Mouse (Mus musculus): ENCODE measurements around the gene AC124502.3.
A peak's percentile ranks its signal among the peaks of the same experiment; 100 is the strongest.

Gene AC124502.3

DNA sequence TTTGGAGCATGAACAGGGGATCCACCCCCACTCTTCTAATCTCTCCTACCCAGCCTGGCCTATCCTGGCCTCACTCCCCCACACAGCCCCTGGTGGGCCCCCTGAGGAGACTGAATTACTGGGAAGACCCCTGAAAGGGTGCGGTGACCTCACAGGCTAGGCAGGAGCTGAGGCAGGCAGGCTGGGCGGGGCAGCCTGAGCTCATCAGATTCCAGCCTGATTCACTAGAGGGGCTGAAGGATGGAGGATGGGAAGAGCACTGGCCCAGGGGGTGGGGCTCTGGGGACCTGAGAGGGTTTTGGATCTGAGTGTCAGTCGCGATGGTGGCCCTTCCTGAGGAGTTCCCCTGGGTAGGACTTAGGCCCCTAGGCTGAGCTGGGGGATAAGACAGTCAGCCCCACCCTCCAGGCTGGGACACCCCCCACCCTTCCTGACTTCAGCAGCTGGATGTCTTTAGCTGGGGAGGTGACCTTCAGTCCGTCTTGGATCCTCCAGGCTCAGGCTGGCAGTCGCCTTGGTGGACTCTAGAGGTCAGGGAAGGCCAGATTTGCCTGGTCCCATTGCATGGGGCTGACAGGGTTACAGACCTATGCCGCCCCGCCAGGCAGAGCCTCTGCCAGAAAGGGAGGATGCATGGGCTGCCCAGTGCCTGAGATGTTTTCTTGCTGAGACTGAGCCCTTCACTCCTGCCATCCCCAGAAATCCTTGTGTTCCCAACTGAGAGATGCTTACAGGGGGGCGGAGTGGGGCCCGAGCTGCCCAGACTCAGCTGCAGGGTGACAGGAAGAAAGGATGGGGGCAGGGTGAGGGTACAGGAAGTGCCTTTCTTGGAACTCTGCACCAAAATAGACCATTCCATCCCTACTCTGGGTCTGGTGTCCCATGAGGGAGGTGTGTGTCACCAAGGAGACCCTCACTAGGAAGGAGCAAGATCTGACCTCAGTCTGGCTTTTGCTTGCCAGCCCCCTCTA, 20.4 kb downstream of the AC124502.3 start:
- DNase-seq (ENCODE audit: extremely low read depth, low read depth, low spot score) = no peak

DNA sequence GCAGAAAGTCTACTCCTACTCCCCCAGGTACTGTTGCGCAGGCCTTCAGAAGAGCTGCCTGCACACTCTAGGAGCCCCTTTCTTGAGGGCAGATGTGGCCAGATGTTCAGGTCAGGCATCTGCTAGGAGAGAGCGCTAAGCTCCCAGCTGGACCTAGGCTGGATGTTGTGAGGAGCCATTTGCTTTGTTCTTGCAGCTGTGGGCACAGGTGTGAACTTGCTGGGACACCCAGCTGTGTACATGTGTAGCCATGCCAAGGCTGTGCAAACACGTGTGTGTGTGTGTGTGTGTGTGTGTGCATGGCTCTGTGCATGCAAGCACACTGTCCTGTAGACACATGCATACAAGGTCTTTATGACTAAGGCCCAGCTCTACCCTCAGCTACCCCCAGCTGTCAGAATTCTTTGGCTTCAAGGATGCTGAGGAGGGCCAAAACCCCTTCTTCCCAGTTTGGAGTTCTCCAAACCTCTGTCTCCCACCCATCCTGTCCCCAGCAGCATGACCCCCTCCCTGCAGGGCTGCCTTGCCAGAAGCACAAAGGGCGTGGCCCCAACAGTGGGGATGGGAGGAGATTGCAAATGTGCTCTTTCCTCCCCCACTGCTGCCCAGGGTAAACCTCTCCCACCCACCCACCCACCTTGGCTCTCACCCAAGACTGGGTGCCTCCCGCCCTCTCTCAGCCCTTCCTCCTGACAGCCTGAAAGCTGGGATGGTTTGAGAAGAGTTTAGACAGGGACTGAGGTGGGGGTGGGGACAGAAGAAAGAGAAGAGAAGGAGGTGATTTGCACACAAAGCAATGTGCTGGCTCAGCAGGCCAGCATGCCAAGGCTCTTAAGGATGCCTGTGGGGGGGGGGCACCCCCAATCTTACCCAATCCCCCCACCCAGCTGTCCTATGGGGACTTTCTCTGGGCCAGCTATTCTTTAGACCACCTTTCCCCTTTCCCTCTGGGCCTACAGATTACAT, 22.0 kb downstream of the AC124502.3 start:
- no peak for DNase-seq (ENCODE audit: extremely low read depth, low read depth, low spot score)

DNA sequence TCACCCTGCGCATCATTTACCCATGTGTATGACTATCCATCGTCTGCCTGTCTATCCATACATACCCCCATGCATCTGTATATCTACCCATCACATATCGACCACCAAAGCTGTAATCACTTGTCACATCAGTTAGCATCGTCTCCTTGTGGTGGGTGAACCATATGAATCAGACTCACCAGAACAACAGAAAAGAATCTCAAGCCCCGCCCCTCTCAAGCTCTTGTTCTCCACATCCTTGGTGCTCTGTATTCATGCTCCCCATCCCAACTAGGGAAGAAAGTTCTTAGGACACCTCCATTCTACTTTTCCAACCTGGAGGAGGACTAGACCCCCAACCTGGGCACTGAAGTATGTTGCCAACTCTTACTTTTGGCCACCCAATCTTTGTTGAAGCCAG, 23.4 kb downstream of the AC124502.3 start:
- DNase-seq (ENCODE audit: extremely low read depth, low read depth, low spot score) = no peak

DNA sequence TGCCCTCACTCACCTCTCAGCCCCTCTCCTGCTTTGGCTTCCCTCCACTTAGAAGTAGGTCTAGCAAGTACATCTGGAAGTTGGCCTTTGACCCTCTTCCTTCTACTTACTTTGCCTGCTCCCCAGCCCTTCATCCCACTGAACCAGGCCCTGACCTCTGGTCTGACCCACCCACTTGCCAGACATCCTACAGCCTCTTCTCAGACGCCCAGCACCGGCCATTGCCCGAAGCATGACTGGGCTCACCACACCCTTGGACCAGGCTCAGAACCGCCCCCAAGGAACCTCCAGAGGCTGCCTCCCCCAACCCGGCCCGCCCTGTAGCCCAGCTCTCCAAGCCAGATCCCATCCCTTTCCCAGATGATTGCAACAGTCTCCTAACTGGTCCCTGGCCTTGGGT, 23.8 kb downstream of the AC124502.3 start:
- DNase-seq (ENCODE audit: extremely low read depth, low read depth, low spot score) = no peak

DNA sequence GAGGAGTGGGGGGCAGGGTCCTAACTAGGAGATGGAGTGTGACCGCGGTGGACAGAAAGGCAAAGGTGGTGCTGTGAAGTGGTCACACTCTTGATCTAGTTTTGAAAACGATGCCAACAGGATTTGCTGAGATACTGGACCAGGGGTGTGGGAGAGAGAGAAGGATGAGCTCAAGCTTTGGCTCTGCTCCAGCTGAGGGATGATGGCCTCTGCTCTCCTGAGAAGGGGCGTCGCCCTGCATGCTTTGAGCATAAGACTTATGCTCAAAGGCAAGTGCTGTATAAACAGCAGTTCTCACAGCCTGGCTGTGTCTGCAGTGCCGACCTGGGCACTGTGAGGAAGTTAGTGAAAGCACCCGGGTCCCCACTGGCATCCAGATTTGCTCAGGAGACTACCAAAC, 26.4 kb downstream of the AC124502.3 start:
- DNase-seq (ENCODE audit: extremely low read depth, low read depth, low spot score) = no peak

DNA sequence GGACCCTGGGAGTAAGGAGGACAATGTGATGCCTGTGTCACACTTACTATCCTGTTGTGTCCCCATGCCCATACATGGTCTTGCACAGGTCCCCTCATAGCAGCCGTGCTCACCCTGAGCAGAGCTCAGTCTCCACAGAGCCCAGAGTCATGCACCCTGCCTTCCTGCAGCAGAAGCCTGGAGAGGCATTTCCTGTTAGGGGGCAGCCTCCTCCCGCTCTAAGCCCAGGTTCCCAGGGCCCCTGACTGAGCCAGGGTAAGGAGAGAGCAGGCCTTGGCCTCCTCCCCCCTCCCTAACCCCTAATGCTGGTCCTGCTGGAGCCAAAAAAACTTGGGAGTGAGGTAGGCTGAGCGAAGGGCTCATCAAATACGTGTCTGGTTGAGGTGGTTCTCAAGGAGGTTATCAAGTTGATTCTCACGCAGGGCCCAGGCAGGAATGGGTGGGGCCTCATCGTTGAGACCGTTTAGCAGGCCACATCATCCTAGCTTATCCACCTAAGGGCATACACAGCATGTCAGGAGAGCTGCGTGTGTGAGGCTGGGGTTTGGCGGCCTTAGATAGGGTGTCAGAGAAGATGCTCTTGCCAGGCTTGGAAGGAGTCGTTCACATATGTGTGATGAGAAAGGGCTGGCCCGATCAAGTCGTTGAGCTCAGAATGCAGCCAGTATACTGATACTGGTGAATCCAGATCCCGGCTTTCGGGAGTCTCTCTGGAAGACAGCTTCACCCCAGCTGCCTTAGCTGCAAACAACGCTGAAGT, 28.5 kb downstream of the AC124502.3 start:
- DNase-seq (ENCODE audit: extremely low read depth, low read depth, low spot score) = no peak

DNA sequence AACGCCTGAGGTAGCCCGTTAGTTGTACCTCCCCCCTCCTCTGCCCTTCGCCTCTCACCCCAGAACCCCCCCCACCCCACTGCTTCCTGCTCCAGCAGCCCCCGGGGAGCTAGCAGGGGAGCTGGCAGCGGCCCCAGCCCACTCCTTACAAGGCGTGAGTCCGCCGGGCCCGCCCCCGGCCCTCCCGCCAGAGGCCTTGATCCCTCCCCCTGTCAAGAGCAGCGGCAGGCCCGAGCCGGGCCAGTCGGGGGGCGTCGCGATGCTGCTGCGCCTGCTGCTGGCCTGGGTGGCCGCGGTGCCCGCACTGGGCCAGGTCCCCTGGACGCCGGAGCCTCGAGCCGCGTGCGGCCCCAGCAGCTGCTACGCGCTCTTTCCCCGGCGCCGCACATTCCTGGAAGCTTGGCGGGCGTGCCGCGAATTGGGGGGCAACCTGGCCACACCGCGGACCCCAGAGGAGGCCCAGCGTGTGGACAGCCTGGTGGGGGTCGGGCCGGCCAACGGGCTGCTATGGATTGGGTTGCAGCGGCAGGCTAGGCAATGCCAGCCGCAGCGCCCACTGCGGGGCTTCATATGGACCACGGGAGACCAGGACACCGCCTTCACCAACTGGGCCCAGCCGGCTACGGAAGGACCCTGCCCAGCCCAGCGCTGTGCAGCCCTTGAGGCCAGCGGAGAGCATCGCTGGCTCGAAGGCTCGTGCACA, 29.3 kb downstream of the AC124502.3 start, which contains the start of gene Cd248:
Gene Cd248, plus strand, starts transcription at position 212 of the 703 bp plus-strand sequence.
- no peak for DNase-seq (ENCODE audit: extremely low read depth, low read depth, low spot score)

DNA sequence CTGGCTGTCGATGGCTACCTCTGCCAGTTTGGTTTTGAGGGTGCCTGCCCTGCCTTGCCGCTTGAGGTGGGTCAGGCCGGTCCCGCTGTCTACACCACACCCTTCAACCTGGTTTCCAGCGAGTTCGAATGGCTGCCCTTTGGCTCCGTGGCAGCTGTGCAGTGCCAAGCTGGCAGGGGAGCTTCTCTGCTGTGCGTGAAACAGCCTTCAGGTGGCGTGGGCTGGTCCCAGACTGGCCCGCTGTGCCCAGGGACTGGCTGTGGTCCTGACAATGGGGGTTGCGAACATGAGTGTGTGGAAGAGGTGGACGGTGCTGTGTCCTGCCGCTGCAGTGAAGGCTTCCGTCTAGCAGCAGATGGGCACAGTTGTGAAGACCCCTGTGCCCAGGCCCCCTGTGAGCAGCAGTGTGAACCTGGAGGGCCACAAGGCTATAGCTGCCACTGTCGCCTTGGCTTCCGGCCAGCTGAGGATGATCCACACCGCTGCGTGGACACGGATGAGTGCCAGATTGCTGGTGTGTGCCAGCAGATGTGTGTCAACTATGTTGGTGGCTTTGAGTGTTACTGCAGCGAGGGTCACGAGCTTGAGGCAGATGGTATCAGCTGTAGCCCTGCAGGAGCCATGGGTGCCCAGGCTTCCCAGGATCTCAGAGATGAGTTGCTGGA, 30.0 kb downstream of the AC124502.3 start:
- DNase-seq (ENCODE audit: extremely low read depth, low read depth, low spot score) = no peak

DNA sequence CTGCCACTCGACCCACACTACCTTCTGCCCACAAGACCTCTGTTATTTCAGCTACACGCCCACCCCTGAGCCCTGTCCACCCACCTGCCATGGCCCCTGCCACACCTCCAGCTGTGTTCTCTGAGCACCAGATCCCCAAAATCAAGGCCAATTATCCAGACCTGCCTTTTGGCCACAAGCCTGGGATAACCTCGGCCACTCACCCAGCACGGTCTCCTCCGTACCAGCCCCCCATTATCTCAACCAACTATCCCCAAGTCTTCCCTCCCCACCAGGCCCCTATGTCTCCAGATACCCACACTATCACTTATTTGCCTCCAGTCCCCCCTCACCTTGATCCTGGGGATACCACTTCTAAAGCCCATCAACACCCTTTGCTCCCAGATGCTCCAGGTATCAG, 30.8 kb downstream of the AC124502.3 start:
- DNase-seq (ENCODE audit: extremely low read depth, low read depth, low spot score) = no peak

DNA sequence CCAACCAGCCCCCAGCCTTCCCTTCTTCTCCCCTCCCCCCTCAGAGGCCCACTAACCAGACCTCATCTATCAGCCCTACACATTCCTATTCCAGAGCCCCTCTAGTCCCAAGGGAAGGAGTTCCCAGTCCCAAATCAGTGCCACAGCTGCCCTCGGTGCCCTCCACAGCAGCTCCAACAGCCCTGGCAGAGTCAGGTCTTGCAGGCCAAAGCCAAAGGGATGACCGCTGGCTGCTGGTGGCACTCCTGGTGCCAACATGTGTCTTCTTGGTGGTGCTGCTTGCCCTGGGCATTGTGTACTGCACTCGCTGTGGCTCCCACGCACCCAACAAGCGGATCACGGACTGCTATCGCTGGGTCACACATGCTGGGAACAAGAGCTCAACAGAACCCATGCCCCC, 31.3 kb downstream of the AC124502.3 start:
- DNase-seq (ENCODE audit: extremely low read depth, low read depth, low spot score) = no peak

DNA sequence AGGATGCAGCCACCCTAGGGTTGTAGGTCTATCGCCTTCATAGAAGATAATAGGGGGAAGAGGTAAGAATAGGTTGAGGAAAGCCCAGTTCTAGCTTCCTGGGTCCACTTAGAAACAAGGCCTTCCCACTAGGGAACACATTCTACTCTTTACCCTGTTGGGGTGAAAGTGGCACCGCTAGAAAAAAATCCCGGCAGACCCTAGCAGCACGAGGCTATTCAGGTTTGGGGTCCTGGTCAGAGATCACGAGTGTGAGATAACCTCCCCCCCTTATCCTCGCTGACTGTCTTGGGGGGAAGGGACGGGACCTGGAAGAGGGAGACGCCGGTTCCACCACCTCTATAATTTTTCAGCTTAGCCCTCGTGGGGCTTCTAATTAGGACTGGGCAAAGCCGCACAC, 32.4 kb downstream of the AC124502.3 start:
- DNase-seq (ENCODE audit: extremely low read depth, low read depth, low spot score) = no peak

DNA sequence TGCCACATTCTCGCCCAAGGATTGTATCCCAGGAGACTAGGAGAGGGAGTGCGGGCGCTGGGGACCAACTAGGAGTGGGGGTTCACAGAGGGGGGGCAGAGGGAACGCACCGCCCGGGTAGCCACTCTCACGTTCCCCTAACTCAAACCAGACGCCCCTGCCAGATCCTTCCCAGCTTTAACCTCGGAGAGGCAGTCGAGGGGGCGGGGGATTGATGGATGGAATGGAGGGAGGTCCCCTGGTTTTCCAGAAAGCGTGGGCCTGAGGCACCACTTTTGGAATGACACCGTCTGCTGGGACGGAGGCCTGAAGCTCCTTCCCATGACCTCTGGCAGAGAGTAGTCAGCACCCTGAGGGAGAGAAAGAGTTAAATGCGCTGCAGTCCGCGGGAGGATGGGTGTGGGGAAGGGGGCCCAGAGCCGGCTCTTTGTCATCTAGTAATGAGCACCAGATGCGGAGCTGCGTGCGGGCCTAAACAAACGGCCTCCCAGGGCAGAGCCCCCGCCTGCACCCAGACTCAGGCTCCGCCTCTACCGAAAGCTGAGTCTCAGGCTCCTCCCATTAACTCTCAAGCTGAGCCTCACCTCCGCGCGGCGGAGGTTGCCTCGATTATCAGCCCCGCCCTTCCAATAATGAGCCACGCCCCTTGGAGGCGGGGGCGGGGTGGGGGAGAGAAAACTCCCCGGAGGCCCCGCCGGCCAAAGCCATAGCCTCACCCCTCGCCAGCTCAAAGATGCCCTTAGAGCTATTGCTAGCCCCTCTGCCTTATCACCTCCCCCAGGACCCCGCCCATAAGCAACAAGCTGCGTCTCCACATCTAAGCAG, 33.1 kb downstream of the AC124502.3 start:
- no peak for DNase-seq (ENCODE audit: extremely low read depth, low read depth, low spot score)

DNA sequence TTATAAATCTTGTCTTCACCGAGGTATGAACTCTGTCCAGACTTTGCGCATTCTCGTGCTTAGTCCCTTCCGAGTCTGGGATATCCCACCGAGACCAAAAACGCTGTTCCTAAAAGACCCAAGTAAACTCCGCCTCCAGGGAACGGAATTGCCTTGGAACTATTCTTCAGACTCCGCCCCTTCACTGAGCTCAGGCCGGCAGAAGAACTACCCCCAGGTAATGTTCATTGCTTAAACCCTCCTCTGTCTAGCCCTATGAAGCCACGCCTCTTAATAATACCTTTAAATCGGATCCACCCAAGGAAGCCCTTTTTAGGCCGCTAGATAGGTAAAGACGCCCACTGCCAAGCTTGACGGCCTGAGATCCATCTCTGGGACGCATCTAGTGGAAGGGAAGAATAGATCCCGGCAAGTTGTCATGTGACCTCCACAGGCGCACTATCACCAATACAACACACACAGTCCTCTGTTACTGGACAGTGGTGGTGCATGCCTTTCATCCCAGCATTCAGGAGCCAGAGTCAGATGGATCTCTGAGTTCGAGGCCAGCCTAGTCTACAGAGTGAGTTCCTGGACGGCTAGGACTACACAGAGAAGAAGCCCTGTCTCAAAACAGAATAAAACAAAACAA, 33.8 kb downstream of the AC124502.3 start:
- DNase-seq (ENCODE audit: extremely low read depth, low read depth, low spot score) = peak; percentile 43

DNA sequence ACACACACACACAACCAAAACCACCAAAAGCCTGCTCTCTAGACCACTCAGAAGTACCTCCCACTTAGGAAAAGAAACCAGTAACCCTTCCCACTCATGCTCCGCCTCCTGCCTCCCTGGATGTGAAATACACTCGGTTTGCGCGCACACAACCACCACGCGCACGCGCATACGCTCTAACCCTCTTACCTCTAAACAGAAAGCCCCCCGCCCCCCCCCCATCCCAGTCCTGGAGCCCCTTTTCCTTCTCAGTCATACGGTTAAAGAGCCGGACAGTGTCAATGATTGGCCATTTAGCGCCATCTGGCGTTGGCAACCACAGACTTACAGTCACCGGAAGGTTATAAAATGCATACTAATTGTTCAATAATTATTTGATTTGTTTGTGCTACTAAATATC, 34.3 kb downstream of the AC124502.3 start:
- no peak for DNase-seq (ENCODE audit: extremely low read depth, low read depth, low spot score)

DNA sequence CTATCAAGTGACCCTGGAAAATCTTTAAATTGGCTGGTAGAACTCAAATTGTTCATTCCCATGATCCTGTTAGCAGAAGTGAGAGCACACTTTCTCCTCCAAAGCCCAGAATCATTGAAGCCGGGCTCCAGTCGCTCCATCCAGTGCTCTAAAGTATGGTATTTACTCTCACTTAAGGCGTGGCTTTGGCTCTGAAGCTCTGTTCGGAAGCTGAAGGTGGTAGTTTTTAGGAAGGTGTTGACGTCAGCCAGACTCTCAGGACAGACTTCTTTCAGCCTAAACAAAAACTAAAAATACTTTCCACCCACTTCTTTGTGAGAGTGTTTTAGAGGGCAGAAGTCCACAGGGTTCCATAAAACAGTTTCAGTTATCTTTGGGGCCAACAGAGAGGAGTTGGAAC, 34.8 kb downstream of the AC124502.3 start:
- no peak for DNase-seq (ENCODE audit: extremely low read depth, low read depth, low spot score)

DNA sequence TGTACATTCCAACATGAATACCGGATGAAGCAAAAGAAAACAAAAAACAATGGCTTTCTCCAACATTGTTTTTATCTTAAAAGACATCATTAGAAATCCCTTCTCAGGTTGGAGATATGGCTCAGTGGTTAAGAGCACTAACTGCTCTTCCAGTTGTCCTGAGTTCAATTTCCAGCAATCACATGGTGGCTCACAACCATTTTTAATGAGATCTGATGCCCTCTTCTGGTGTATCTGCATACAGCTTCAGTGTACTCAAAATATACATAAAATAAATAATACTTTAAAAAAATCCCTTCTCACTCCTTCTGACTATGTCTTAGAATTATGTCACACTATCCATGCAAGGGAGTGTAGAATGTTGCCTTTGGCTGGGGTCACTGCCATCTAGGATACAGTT, 40.6 kb downstream of the AC124502.3 start:
- DNase-seq (ENCODE audit: extremely low read depth, low read depth, low spot score) = no peak

DNA sequence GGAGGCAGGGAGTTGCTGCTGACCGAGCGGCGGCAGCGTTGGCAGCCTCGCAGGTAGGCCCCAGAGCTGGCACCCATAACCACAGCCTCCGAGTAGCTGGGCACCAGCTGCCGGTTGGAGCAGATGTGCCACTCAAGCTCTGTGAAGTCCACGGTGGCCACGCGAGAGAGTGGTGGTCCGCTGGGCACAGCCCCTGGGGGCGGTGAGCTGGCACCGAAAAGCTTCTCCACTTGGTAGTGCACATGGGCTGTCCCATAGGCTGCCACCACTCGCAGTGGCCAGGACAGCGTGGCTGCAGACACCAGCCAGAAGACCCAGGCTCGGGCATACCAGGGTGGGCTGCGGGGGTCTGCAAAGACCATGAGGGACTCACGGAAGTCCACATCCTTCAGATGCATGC, 43.3 kb downstream of the AC124502.3 start:
- DNase-seq (ENCODE audit: extremely low read depth, low read depth, low spot score) = no peak

DNA sequence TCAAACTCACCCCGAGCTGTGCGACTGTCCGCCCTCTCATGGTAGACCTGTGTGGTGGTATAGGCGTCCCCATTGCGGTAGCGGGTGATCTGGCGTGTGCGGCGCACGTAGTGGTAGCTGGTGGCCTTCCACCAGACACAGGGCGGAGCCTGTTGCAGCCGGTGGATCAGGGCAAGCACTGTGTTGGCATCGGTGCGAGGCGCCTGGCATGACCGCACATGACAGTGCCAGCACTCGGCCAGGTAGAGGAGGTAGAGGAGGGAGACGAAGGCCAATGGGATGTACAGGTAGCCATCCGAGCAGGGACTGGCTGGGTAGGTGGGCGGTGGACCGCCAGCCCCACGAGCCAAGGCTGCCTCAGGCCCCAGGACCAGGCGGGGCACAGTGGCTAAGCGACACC, 43.9 kb downstream of the AC124502.3 start:
- DNase-seq (ENCODE audit: extremely low read depth, low read depth, low spot score) = no peak

Data from fat pad, adult 2 months (tissue).